Mouse (Mus musculus): ENCODE results near the gene Cebpb. TPM values are rescaled to one million over a fixed set of nuclear protein-coding genes. Genes with fewer than 3 reads are reported as not detected.

Gene Cebpb
- polyA plus RNA-seq, 1 experiment from 2014 or later, result 27.5 TPM

GRCm38 (mm10) chr2:167727161-167727560 is 38.4 kb downstream of the Cebpb start:
- 34% methylated on average over 12 of the region's 13 CpGs for WGBS (ENCODE audit: insufficient replicate concordance)
- ATAC-seq, result no peak
- Histone ChIP-seq H3K4me3 (ENCODE audit: low read depth, low read length) (no peak overlapping the region), H3K27me3 (ENCODE audit: insufficient read depth, low read length) (no peaks in the 10 kb centered on the region), H3K36me3 (replicated peaks; ENCODE audit: insufficient read depth, low read length) (no peaks in the 10 kb centered on the region), H3K4me1 (ENCODE audit: insufficient read depth) (peaks cover 6% of the 10 kb centered on the region; the same call in 1 of the 2 replicates), H3K4me2 (ENCODE audit: low read depth, low read length) (no peak overlapping the region), H3K9ac (replicated peaks) (no peak overlapping the region), H3K9me3 (ENCODE audit: low read length) (no peaks in the 10 kb centered on the region), H3K27ac (ENCODE audit: low read depth) (no peak overlapping the region)
- DNase-seq, result peak; percentile 35
- TF ChIP-seq EP300 (IDR thresholded peaks at IDR 0.05; ENCODE audit: low read depth) (no peak), CTCF (IDR thresholded peaks at IDR 0.05; ENCODE audit: low read depth) (no peak)

- 68% methylated on average over 7 of the region's 7 CpGs for WGBS (ENCODE audit: insufficient replicate concordance)
- no peak overlapping the region for H3K27ac ChIP-seq (ENCODE audit: low read depth)
These were observed 41.3 kb downstream of the Cebpb start for GRCm38 (mm10) chr2:167730036-167730435.

GRCm38 (mm10) chr2:167731149-167731548 is 42.4 kb downstream of the Cebpb start:
- DNase-seq (no peak), ATAC-seq (no peak)
- Histone ChIP-seq H3K9ac (replicated peaks) (no peak overlapping the region), H3K4me3 (ENCODE audit: low read depth, low read length) (no peak overlapping the region), H3K36me3 (replicated peaks; ENCODE audit: insufficient read depth, low read length) (no peaks in the 10 kb centered on the region), H3K9me3 (ENCODE audit: low read length) (no peaks in the 10 kb centered on the region), H3K4me1 (ENCODE audit: insufficient read depth) (no peaks in the 10 kb centered on the region), H3K4me2 (ENCODE audit: low read depth, low read length) (no peak overlapping the region), H3K27me3 (ENCODE audit: insufficient read depth, low read length) (no peaks in the 10 kb centered on the region), H3K27ac (ENCODE audit: low read depth) (no peak overlapping the region)
- TF ChIP-seq CTCF (IDR thresholded peaks at IDR 0.05; ENCODE audit: low read depth) (no peak), EP300 (IDR thresholded peaks at IDR 0.05; ENCODE audit: low read depth) (no peak)
- 68% methylated on average over 13 of the region's 13 CpGs for WGBS (ENCODE audit: insufficient replicate concordance)

More at GRCm38 (mm10) chr2:167730036-167730435, 41.3 kb downstream of the Cebpb start:
- DNase-seq (no peak), ATAC-seq (no peak)
- Histone ChIP-seq H3K4me2 (ENCODE audit: low read depth, low read length) (no peak overlapping the region), H3K36me3 (replicated peaks; ENCODE audit: insufficient read depth, low read length) (no peaks in the 10 kb centered on the region), H3K27me3 (ENCODE audit: insufficient read depth, low read length) (no peaks in the 10 kb centered on the region), H3K9ac (replicated peaks) (no peak overlapping the region), H3K9me3 (ENCODE audit: low read length) (no peaks in the 10 kb centered on the region), H3K4me3 (ENCODE audit: low read depth, low read length) (no peak overlapping the region), H3K4me1 (ENCODE audit: insufficient read depth) (no peaks in the 10 kb centered on the region)
- TF ChIP-seq CTCF (IDR thresholded peaks at IDR 0.05; ENCODE audit: low read depth), result no peak
- TF ChIP-seq EP300 (IDR thresholded peaks at IDR 0.05; ENCODE audit: low read depth), result no peak

GRCm38 (mm10) chr2:167734861-167735260 is 46.1 kb downstream of the Cebpb start:
- no peaks in the 10 kb centered on the region for H3K9me3 ChIP-seq (ENCODE audit: low read length)
- no peaks in the 10 kb centered on the region for H3K4me1 ChIP-seq (ENCODE audit: insufficient read depth)
- H3K4me2 ChIP-seq (ENCODE audit: low read depth, low read length), result no peak overlapping the region
- ATAC-seq (no peak), DNase-seq (no peak)
- H3K9ac ChIP-seq (replicated peaks), result no peak overlapping the region
- H3K27me3 ChIP-seq (ENCODE audit: insufficient read depth, low read length), result no peaks in the 10 kb centered on the region
- H3K4me3 ChIP-seq (ENCODE audit: low read depth, low read length), result no peak overlapping the region
- 48% methylated on average over 10 of the region's 10 CpGs for WGBS (ENCODE audit: insufficient replicate concordance)
- H3K36me3 ChIP-seq (replicated peaks; ENCODE audit: insufficient read depth, low read length), result no peaks in the 10 kb centered on the region
- TF ChIP-seq CTCF (IDR thresholded peaks at IDR 0.05; ENCODE audit: low read depth) (no peak), EP300 (IDR thresholded peaks at IDR 0.05; ENCODE audit: low read depth) (no peak)
- no peak overlapping the region for H3K27ac ChIP-seq (ENCODE audit: low read depth)

- H3K36me3 ChIP-seq (replicated peaks; ENCODE audit: insufficient read depth, low read length), result no peaks in the 10 kb centered on the region
- no peak for ATAC-seq
- DNase-seq, result no peak
- H3K4me2 ChIP-seq (ENCODE audit: low read depth, low read length), result no peak overlapping the region
- H3K9me3 ChIP-seq (ENCODE audit: low read length), result no peaks in the 10 kb centered on the region
- TF ChIP-seq EP300 (IDR thresholded peaks at IDR 0.05; ENCODE audit: low read depth) (no peak), CTCF (IDR thresholded peaks at IDR 0.05; ENCODE audit: low read depth) (no peak)
- no peak overlapping the region for H3K9ac ChIP-seq (replicated peaks)
- 45% methylated on average over 6 of the region's 6 CpGs for WGBS (ENCODE audit: insufficient replicate concordance)
- 0 out of 2 replicates have a peak, but pooled peaks cover 3% of the 10 kb centered on the region for H3K4me1 ChIP-seq (ENCODE audit: insufficient read depth)
- no peaks in the 10 kb centered on the region for H3K27me3 ChIP-seq (ENCODE audit: insufficient read depth, low read length)
- no peak overlapping the region for H3K4me3 ChIP-seq (ENCODE audit: low read depth, low read length)
- no peak overlapping the region for H3K27ac ChIP-seq (ENCODE audit: low read depth)
These were observed 50.3 kb downstream of the Cebpb start for GRCm38 (mm10) chr2:167739030-167739429.

Small RNA genes within 50 kb of the gene (microRNA-seq; reads per million reads assigned to microRNA genes)
- gene Gm22355, result not detected

Other genes starting within 250 kb of the Cebpb start
- gene Rnf114, start 196.3 kb upstream of the Cebpb start, polyA plus RNA-seq (2015; fragmentation: Nextera tagmentation; extraction: Ambion mirVana), result 39.5 and 44.0 TPM in 2 replicates
- gene Spata2, start 196.0 kb upstream of the Cebpb start, polyA plus RNA-seq (2015; fragmentation: Nextera tagmentation; extraction: Ambion mirVana), result 4.7 and 4.9 TPM in 2 replicates
- 1.6 and 2.3 TPM in 2 replicates for gene Snai1, start 150.7 kb upstream of the Cebpb start, polyA plus RNA-seq (2015; fragmentation: Nextera tagmentation; extraction: Ambion mirVana)
- 122 TPM in 2 replicates for gene Ube2v1, start 56.8 kb upstream of the Cebpb start, polyA plus RNA-seq (2015; fragmentation: Nextera tagmentation; extraction: Ambion mirVana)
- 1.7 and 2.4 TPM in 2 replicates for gene Gm20431, start 27.4 kb upstream of the Cebpb start, polyA plus RNA-seq (2015; fragmentation: Nextera tagmentation; extraction: Ambion mirVana)
- 9.8 and 10.1 TPM in 2 replicates for gene Tmem189, start 907 bp downstream of the Cebpb start, polyA plus RNA-seq (2015; fragmentation: Nextera tagmentation; extraction: Ambion mirVana)
- gene Ptpn1, start 243.1 kb downstream of the Cebpb start, polyA plus RNA-seq (2015; fragmentation: Nextera tagmentation; extraction: Ambion mirVana), result 31.4 and 32.4 TPM in 2 replicates

Data from liver, postnatal 0 days (tissue).